Mouse (Mus musculus): ENCODE data around the gene Lpar3.

Lpar3 gene

GRCm38 (mm10) chr3:146309586-146309985 is 88.8 kb downstream of the Lpar3 start:
- DNase-seq (ENCODE audit: low spot score), result no peak

- DNase-seq (ENCODE audit: low spot score), result no peak
These were observed 90.4 kb downstream of the Lpar3 start for GRCm38 (mm10) chr3:146311121-146311538.

GRCm38 (mm10) chr3:146315414-146315813 is 94.7 kb downstream of the Lpar3 start:
- no peak for DNase-seq (ENCODE audit: low spot score)

DNA sequence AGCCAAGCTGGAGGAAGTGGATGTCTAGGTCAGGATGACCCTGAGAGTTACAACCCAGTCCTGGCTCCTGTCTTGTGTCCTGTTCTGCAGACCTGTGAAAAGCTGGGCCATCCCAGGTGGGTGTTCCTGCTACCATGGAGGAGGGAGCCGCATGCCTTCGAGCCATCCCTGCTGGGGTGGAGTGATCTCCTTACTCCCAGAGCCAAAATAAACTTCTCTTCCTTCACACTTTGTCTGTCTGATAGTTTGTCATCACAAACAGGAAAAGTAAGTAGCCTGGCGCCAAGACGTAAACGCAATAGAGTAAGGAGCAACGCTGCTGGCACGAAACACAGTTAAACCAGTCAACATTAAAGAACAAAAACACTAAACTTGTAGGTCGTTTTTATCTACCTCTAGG is 95.5 kb downstream of the Lpar3 start:
- no peak for DNase-seq (ENCODE audit: low spot score)

DNA sequence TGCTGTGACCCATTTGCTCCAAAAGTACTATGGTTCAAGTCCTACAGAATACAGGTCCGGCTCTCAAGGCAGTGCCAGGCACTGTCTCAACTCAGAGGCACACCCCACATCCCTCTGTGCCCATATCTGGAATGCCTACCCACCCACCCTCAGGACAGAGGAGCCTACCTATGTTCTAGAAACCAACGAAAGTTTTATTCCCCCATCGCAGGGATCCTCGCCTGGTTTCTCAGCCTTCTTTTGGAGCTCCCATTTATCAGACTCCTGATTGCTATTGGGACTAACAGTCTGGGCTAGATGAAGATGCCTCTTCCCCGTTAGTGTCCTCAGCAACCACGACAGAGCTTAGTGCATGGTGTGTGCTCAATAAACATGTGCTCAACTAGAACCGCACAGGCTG is 96.6 kb downstream of the Lpar3 start:
- DNase-seq (ENCODE audit: low spot score), result no peak

DNA sequence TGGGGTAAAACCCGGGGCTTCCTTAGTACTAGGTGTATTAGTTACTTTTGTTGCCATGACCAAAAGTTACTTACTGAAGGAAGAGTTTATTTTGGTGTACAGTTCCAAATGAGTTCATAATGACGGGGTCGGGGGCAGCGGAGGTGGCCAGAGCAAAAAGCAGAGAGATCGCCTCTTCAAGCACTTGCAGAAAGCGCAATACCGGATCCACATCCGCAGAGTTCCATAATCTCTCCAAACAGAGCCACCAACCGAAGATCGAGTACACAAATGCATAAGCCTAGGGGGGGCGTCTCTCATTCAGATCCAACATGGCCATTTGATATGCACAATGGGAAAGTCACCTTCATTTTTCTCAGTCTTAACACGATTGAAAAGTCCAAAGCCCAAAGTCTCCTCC is 97.1 kb downstream of the Lpar3 start:
- DNase-seq (ENCODE audit: low spot score), result no peak

DNA sequence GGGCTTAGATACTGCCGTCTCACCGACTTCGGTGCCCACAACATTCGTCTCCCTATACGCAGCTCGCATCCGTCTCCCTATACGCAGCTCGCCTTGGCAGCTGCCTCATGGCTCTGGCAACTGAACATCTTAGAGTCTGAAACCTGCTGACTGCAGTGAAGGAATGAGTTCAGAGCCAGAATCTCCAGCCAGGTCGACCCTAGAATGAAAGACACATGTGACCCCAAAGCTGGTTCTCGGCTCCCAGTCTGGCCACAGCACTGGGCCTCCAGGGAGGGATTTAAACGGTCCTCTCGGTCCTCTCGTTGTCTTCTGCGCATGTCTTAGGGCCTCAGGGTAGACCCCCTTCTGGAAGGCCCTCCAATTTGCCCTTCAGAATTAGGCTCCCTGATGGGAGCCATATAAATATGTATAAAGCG is 97.8 kb downstream of the Lpar3 start:
- no peak for DNase-seq (ENCODE audit: low spot score)

DNA sequence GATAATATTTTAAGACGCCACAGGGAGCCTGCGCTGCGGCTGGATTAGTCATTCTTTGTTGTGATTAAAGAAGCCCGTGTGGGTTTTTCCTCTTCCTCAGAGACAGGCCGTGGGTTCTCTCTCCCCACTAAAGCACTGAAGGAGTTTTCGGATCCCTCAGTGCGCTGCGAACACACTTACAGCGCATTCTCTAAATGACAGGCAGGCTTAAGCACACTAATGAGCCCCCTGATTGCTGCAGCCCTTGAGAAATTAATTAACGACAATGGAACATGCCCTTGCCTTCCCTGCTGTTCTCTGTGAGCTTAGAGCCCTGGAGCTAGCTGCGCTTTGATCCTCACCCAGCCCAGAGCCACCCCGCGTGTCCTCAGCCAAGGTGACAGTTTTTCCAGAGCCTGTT is 98.2 kb downstream of the Lpar3 start:
- no peak for DNase-seq (ENCODE audit: low spot score)

DNA sequence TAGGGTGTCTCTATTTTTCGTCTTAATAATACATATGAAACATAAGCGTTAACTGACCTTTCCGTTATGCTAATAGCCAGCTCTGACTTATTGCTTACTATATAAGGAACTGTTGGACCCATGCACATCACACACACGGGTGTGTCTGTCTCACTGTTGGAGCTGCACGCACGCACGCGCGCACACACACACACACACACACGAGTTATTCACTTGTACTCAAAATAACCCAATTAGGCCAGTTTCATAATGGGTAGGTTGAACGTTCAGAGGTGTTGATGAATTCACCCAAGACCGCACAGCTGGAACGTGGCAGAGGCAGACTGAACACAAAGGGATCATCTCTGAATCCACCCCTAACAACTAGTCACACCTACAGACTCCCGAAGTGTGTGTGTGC is 98.7 kb downstream of the Lpar3 start:
- no peak for DNase-seq (ENCODE audit: low spot score)

GRCm38 (mm10) chr3:146324949-146325348 is 104.2 kb downstream of the Lpar3 start:
- no peak for DNase-seq (ENCODE audit: low spot score)

DNA sequence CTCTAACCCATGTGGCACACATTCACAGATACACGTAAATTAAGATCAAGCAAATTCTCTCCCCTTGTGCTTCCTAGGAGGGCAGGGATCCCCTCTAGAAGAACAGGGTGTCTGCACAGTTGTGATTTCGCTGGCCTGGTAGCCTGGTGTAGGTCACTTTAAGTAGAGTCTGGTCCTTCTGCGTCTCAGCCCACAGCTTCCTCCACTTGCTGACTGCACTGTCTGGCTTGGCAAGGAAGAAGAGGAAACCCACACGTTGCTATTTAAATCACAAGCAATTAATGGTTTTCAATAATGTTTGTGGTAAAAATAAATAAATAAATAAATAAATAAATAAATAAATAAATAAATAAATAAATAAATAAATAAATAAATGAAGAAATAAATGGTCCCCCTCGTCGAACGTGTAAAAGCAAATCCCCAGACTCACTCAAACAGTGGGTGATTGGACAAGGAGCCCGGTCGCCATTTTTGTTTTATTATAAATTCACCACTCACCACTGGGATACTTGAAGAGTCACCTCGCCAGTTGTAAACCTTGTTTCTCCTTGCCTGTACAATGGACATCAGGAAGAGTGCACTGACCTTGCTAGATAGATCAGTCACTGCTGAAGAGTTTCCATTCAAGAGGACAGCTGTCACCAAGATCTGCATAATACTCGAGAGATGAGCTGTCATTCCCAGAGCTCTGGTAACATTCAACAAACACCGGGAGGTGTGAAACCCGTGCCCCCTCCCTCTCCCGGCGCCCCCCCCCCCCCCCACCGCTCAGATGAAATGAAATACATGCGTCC is 106.2 kb downstream of the Lpar3 start:
- DNase-seq (ENCODE audit: low spot score), result no peak

DNA sequence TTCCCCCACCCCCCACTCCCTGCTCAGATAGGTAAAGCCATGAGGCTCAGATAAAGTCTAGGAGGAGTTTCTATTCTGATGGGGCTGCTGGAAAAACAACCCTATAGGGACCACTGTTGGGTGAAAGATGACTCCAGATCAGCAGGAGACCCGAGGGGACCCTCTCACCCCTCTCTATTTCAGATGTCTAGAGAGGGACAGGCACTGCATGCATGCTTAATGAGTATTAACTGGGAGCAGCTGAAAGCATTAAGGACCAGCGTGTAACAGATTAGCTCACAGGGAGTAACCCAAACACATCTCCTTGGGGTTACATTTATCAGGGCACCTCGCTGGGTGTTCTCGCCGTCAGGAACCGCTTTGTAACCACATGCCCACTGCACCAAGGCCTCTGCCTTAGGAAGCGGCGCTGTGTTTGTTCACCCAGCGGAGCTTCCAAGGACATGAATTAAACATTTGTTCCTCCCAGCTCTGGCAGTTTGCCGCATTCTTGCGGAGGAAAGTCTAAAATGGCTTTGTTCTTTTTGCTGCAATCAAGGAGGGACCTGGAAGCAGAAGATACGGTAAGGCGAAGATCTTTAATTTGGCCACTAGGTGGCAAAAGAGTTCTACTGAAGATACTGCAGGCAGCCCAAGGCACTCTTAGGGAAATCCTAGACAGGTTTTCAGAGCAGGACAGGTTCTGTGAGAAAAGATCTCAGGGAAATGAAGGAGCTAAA is 106.9 kb downstream of the Lpar3 start:
- DNase-seq (ENCODE audit: low spot score), result peak; percentile 27

GRCm38 (mm10) chr3:146328749-146329148 is 108.0 kb downstream of the Lpar3 start:
- no peak for DNase-seq (ENCODE audit: low spot score)

DNA sequence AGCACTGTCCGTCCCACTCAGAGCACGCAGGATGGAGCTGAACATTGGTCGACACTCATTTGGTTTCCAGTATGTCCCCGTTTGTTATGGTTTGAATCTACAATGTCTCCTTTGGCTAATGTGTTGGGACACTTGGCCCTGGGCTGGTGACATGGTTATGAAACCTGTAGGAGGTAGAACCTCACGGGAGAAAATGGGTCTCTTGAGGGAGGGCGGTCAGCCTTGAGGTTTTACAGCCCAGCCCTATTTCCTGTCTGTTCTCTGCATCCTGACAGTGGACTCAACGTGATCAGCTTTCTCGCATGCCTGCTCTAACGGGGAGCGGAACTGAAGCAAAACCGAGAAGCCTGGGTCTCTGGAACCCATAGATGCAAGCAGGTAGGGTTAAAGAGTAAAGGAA is 111.1 kb downstream of the Lpar3 start:
- no peak for DNase-seq (ENCODE audit: low spot score)

DNA sequence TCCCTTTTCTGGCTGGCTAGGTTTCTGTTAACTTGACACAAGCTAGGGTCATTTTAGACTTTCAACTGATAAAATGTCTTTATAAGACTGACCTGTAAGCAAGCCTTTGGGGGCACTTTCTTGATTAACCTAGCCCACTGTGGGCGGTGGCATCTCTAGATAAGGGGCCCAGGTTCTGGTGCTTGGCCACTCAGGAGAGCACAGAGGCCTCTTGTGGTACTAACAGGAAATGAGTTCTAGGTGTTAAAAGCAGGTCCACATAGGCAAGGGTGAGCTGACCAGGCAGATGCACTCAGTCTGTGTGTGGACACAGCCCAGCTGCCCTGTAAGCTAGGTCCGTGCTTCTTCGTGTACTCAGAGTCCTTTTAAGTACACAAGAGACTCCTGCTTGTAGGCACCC is 112.5 kb downstream of the Lpar3 start:
- no peak for DNase-seq (ENCODE audit: low spot score)

GRCm38 (mm10) chr3:146334070-146334469 is 113.3 kb downstream of the Lpar3 start:
- no peak for DNase-seq (ENCODE audit: low spot score)

All from ovary, postnatal 10 days (tissue).